Mouse (Mus musculus) cortical plate, adult 2 months (tissue): Measurements from ENCODE around the gene Ndufb10. TPM values are rescaled to one million over a fixed set of nuclear protein-coding genes. Genes with fewer than 3 reads are reported as not detected.

Source experiments
- H3K27ac ChIP-seq: fragments of 200-500 bp; 2 replicates; pipeline ENCODE4 v1.5.1; 2012; ENCODE audit warnings: low read length, control low read depth, inconsistent platforms; ENCODE audit not compliant: insufficient read depth
- H3K4me1 ChIP-seq: fragments of 200-500 bp; 2 replicates; pipeline ENCODE4 v1.6.1; 2011; ENCODE audit warnings: low read length; ENCODE audit not compliant: control insufficient read depth, insufficient read depth
- H3K4me3 ChIP-seq: fragments of 200-500 bp; 2 replicates; pipeline ENCODE4 v1.5.1; 2011; ENCODE audit warnings: mild to moderate bottlenecking, low read length, control low read depth; ENCODE audit not compliant: insufficient read depth
- CTCF ChIP-seq: fragments of 200-500 bp; IDR thresholded peaks from 2 replicates; pipeline ENCODE4 v1.5.1; 2011; ENCODE audit warnings: mild to moderate bottlenecking, control low read depth, low read length; ENCODE audit not compliant: insufficient read depth; ENCODE audit errors: extremely low read depth
- POLR2A ChIP-seq: fragments of 200-500 bp; IDR thresholded peaks from 2 replicates; pipeline ENCODE4 v1.6.1; 2011; ENCODE audit warnings: mild to moderate bottlenecking, low read length, control low read depth; ENCODE audit not compliant: insufficient read depth; ENCODE audit errors: extremely low read depth
- polyA plus RNA-seq: library from polyadenylated mRNA; depleted of rRNA; stranded (reverse); fragments of >200 nt; gene quantifications from 2 replicates; pipeline ENCODE4 v1.2.3, GENCODE M21; 2012

Ndufb10 gene
- polyA plus RNA-seq, 1 experiment: 431 TPM

DNA sequence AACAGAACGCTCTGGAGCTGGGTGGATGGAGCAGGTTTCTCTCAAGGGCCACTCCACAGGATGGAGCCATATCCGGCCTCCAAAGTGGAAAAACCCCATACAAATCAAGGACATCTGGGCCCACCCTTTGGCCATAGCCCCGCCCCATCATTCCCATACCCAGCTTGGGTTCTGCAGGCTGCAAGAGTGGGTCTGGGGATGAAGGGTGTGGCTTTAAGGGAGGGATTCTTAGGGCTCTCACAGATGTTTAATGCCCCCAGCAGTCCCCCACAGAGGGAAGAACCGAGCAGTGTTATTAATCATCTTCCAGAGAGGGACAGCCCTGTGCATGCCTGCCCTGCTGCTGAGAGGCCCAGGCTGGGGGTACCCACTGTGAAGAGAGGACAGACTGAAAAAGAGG is 22.7 kb upstream of the Ndufb10 start:
- no peaks in the 10 kb centered on the region for H3K4me1 ChIP-seq
- no peak overlapping the region for H3K27ac ChIP-seq
- TF ChIP-seq POLR2A (no peak), CTCF (no peak)
- no peak overlapping the region for H3K4me3 ChIP-seq

DNA sequence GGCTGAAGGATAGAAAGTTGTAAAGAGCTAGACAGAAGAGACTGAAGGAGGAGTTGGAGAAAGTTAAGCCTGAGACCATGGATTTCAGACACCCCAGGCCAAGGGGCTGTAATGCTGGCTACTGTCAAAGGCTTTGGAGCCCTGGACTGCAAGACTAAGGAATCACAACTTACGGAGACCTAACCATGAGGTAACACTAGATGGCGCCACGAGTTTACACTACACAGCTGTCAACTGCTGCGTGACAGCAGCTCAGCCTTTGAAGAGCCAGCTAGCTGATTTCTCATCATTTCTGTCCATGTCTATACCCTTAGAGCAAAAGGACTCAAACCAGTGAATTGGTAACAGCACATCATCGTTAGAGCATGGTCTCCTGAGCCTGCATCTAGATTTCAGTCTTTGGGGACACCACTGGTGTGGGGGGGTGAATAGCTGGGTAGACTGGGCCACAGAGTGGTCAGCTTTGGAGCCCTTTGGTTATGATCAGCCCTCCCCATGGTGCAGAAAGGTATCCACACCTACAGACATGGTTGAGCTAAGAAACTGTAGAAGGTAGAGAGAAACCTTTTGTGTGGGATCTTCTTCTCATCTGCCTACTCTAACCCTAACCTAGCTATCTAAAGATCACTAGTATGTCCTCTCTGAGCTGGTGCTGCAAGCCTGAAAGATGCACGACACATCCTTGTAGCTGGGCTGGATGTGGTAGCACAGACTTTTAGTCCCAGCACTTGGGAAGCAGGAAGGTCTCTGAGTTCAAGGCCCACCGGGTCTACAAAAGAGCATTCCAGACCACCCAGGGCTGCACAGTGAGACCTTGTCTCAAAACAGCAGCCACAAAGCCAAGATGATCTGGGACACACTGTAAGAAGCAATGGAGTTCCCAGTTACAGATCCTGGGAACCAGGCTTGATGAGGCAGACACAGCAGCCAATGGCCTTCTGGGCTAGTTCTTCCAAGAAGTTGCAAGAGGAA is 21.5 kb upstream of the Ndufb10 start:
- Histone ChIP-seq H3K4me1 (no peaks in the 10 kb centered on the region), H3K4me3 (no peak overlapping the region), H3K27ac (no peak overlapping the region)
- TF ChIP-seq CTCF: peak; percentile 98
- TF ChIP-seq POLR2A: no peak

DNA sequence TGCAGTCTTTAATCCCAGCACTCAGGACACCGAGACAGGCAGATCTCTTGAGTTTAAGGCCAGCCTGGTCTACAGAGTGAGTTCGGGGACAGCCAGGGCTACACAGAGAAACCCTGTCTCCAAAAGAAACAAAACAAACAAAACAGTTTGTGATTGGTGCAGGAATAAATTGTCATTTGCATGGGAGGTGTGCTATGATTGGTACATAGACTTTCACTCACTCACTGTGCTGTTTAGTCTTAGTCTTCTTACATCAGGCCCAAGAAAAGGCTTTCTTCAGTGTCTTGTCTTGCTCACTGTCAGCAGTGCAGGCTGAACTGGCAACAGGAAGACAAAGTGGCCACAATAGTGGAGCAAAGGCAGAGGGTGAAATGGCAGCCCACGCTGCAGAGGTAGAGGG is 20.1 kb upstream of the Ndufb10 start:
- Histone ChIP-seq H3K27ac (no peak overlapping the region), H3K4me1 (no peaks in the 10 kb centered on the region), H3K4me3 (no peak overlapping the region)
- TF ChIP-seq CTCF (no peak), POLR2A (no peak)

DNA sequence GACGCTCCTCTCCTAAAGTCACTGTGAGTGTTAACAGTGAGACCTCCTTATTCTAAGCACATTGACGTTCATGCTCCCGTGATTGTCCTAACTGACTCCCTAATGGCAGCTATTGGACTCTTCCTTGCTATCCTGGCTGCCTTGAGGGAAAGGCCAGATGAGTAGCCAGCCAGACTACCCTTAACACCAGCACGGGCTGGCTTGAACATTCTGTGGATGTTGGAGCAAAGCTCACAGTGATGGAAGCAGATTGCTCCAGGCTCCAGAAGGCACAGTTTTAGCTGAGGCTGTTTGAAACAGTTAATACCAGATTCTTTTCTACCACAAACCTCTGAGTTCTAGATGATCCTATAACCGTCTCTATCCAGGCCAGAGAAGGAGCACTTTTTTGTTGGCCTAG is 19.6 kb upstream of the Ndufb10 start:
- Histone ChIP-seq H3K4me1 (no peaks in the 10 kb centered on the region), H3K27ac (no peak overlapping the region)
- TF ChIP-seq POLR2A (no peak), CTCF (no peak)

DNA sequence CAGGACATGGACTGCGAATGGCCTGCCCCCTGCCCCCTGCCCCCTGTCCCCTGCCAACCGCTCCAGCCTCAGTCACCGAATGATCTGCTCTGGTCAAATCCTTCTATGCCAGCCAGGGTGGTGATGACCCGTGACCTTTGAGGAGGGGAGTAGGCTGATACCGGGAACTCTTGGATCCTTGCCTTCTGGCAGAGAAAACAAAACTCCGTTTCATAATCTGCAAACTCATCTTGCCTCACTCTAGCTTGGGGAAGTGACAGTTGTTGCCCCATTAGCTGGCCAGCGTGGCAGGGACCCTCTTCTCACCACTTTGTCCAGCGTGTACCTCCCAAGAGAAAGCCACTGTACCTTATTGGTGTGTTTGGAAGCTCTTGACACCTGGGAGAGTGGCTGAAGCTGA is 18.0 kb upstream of the Ndufb10 start:
- H3K4me3 ChIP-seq: no peak overlapping the region
- no peak overlapping the region for H3K27ac ChIP-seq
- H3K4me1 ChIP-seq: 0 out of 2 replicates have a peak, but pooled peaks cover under 1% of the 10 kb centered on the region
- no peak for TF ChIP-seq POLR2A
- no peak for TF ChIP-seq CTCF

More for the DNA sequence above, 19.6 kb upstream of the Ndufb10 start:
- H3K4me3 ChIP-seq: no peak overlapping the region

DNA sequence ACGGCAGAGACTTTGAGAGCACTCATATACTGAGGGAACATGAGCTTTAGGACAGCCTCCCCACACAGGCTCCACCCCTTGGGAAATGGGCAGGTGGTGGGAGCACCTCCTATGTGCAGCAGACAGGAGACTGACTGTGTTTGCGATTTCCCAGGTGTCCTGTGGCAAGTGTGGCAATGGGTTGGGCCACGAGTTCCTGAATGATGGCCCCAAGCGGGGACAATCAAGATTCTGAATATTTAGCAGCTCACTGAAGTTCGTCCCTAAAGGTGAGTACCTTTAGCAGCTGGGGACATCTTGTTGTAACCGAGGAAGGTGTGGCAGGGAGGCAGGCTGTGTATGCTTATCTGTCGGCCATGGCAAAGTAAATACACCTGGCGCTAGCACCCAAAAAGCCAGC is 15.6 kb upstream of the Ndufb10 start:
- no peak overlapping the region for H3K4me3 ChIP-seq
- H3K27ac ChIP-seq: no peak overlapping the region
- peaks cover 3% of the 10 kb centered on the region; the same call in 1 of the 2 replicates for H3K4me1 ChIP-seq
- no peak for TF ChIP-seq CTCF
- TF ChIP-seq POLR2A: no peak

DNA sequence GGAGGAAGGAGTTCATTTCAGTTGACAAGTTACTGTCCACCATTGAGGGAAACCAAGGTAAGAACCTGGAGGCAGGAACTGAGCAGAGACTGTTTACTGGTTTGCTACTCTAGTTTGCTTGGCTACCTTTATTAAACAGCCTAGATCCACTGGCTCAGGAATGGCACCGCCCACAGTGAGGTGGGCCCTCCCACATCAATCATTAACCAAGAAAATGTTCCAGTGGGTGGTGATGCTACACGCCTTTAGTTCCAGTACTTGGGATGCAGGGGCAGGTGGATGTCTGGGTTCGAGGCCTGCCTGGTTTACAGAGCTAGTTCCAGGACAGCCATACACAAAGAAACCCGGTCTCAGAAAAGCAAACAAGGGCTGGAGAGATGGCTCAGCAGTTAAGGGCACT is 14.0 kb upstream of the Ndufb10 start:
- TF ChIP-seq POLR2A (no peak), CTCF (no peak)
- no peak overlapping the region for H3K27ac ChIP-seq
- H3K4me1 ChIP-seq: peaks cover 3% of the 10 kb centered on the region; the same call in 1 of the 2 replicates
- no peak overlapping the region for H3K4me3 ChIP-seq

DNA sequence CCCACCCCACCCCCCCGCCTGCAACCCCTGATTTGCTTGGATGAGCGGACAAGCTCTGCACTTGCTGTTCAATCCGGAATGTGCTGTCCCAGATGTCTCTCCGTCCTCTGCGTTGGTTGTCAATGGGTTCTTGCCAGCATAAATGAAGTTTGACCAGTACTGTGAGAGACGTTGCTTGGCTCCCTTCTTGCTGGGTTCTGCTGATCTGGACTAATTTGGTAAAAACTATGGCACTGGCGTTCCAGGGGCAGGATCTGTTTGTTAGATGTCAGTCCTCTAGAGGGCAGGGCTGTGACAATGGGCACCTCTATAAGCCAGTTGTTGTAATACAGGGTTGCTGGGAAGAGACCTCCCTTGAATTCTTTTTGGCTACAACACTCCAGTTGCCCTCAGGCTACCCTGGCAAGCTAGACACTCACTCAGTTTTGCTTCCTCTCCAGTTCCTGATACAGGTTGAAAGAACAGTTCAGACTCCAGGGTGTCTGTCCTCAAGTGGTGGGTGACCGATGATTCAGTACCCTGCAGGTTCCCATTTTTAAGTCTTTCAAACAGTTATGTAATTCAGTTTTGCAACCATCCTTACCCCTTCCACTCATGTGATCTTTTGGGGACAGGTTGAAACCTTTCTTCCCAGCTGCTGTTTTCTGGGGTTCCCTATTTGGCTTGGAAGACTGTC is 13.0 kb upstream of the Ndufb10 start:
- peak overlapping the region; percentile 56 for H3K4me3 ChIP-seq
- no peak overlapping the region for H3K27ac ChIP-seq
- peaks cover 3% of the 10 kb centered on the region; the same call in 1 of the 2 replicates for H3K4me1 ChIP-seq
- TF ChIP-seq CTCF (no peak), POLR2A (no peak)

DNA sequence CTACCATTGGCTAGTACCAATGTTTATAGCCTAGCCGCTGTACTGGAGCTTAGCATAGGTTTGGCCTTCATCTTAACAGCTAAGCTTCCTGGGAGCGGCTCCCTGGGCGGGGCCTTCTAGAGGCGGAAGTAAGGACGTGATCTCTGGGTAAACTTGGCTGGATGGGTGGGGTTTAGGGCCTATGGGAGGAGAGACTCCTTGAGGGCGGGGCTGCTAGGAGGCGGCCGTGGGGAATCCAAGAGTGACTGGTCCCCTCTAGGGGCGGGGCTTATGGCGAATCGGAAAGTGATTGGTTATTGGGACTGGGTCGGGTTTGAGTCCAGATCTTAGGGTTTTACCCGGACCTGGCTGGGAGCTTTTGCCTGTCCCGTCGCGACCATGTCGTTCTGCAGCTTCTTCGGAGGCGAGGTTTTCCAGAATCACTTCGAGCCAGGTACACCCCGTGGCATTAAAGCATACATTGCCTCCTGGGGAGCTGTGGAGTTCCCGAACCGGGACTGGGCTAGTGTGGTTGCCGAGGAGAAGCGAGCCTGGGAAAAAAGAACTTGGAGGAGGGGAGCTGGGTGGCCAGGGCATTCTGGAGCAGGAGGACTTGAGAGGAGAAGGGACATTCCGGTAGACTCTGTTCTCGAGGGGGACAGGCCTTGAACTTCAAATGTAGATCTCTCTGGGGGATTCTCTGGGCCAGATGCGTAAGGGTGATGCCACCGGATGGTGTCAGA is 12.2 kb upstream of the Ndufb10 start, which contains the start of gene Msrb1:
Gene Msrb1, plus strand, starts transcription at position 313 of the 722 bp plus-strand sequence.
- peak within 1 kb of the TSS; percentile 42; the same call in 1 of the 2 replicates for H3K27ac ChIP-seq
- H3K4me1 ChIP-seq: peaks cover 3% of the 10 kb centered on the region; the same call in 1 of the 2 replicates
- H3K4me3 ChIP-seq: peak within 1 kb of the TSS; percentile 56
- TF ChIP-seq POLR2A: peak; percentile 83; the same call in 1 of the 2 replicates
- TF ChIP-seq CTCF: no peak
